Mouse (Mus musculus) adipose tissue, adult 10 weeks (tissue): Measurements from ENCODE around the gene Crygn. TPM values are rescaled to one million over a fixed set of nuclear protein-coding genes. Genes with fewer than 3 reads are reported as not detected.

Source experiments
- polyA plus RNA-seq: library from polyadenylated mRNA; stranded (reverse); fragments of 350-450 nt; fragmentation: Illumina TruSeq; extraction: RNeasy Lipid Tissue Mini Kit (QIAGEN cat#74804); gene quantifications from one replicate; pipeline ENCODE4 v1.2.3, GENCODE M21; 2014; ENCODE audit warnings: low read depth, low replicate concordance

Crygn gene
- 1.5 TPM for polyA plus RNA-seq

DNA sequence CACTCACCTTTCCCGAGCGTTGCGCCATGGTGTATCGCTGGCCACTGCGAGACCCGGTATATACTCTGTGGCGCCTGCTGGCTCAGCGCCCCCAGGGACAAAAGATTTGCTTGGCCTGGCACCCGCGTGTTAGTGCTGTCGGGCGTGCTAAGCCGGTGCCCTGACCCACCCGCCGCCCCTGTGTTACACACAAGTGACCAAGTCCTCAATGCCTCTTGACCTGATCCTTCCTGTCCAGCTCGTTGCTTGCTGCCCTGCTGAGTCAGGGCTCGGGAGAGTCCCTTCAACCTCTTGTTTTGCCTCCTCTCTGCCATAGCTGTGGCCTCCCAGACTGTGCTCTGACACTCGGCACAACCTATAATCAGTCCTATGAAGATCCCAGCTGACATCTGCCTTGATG is at the start of gene Crygn:
Crygn (minus strand) TSS at position 193 of the 400 bp plus-strand sequence.

DNA sequence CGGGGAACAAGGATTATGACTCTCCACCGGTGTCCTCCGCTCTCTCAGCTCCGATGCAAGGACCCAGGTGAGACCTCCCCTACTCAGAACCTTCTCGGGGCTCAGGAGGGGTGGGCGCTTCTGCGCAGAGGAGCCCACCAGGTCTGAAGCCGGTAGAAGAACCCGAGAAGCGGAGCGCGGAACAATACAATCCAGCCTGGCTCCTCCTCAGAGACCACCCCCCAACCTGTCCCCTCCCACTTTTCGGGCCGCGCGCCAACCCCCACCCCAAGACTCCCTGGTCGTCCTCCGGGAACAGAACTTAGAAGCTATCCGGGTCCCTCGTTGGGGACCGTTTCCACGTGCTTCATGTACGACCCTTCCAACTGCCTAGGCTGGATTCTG is 27.3 kb downstream of the Crygn start, which contains the start of gene Wdr86:
Wdr86 (minus strand) TSS at position 240 of the 384 bp plus-strand sequence.

Other genes with a start within 250 kb of the Crygn start
- not detected for gene Gbx1, start 230.8 kb downstream of the Crygn start, polyA plus RNA-seq
- 0.91 TPM for gene Asb10, start 217.0 kb downstream of the Crygn start, polyA plus RNA-seq
- gene 4931409K22Rik, start 201.2 kb downstream of the Crygn start, polyA plus RNA-seq, result 1.3 TPM
- gene Abcf2, start 180.5 kb downstream of the Crygn start, polyA plus RNA-seq, result 38.6 TPM
- gene Chpf2, start 171.3 kb downstream of the Crygn start, polyA plus RNA-seq, result 41.2 TPM
- 180 TPM for gene Smarcd3, start 133.6 kb downstream of the Crygn start, polyA plus RNA-seq
- gene Nub1, start 72.5 kb downstream of the Crygn start, polyA plus RNA-seq, result 54.0 TPM
- 0.34 TPM for gene Wdr86, start 27.3 kb downstream of the Crygn start, polyA plus RNA-seq
- gene Rheb, start 84.6 kb upstream of the Crygn start, polyA plus RNA-seq, result 97.1 TPM